Mouse (Mus musculus) B cell, adult (primary cell): ENCODE results near the gene Bmp10. TPM values are rescaled to one million over a fixed set of nuclear protein-coding genes. Genes with fewer than 3 reads are reported as not detected.

Experiments used
- total RNA-seq: library from RNA; stranded (reverse); gene quantifications from 4 replicates; pipeline ENCODE4 v1.2.4, GENCODE M21; 2023; ENCODE audit not compliant: inconsistent age

Gene Bmp10
- total RNA-seq, result not detected in 4 replicates

GRCm38 (mm10) chr6:87428487-87429044, at the start of gene Bmp10:
Bmp10 (plus strand) TSS chr6:87428994.

GRCm38 (mm10) chr6:87388877-87389276, 39.9 kb upstream of the Bmp10 start, which contains the start of gene Gkn3:
Gkn3 (minus strand) TSS chr6:87388935.

Other genes with a start within 250 kb of the Bmp10 start
- gene Antxr1, start 93.2 kb upstream of the Bmp10 start, total RNA-seq, result 0.15 to 0.70 TPM (median 0.31 TPM) in 4 replicates
- gene Gkn1, start 78.1 kb upstream of the Bmp10 start, total RNA-seq, result not detected in 4 replicates
- not detected in 4 replicates for gene Gkn2, start 55.6 kb upstream of the Bmp10 start, total RNA-seq
- not detected in 4 replicates for gene Gkn3, start 40.1 kb upstream of the Bmp10 start, total RNA-seq
- 148 to 165 TPM (median 155 TPM) in 4 replicates for gene Arhgap25, start 104.3 kb downstream of the Bmp10 start, total RNA-seq
- gene Prokr1, start 161.7 kb downstream of the Bmp10 start, total RNA-seq, result 0.16 to 0.69 TPM (median 0.23 TPM) in 4 replicates
- 4.6 to 5.4 TPM (median 5.1 TPM) in 4 replicates for gene Aplf, start 243.2 kb downstream of the Bmp10 start, total RNA-seq